In the genomic region with DNA sequence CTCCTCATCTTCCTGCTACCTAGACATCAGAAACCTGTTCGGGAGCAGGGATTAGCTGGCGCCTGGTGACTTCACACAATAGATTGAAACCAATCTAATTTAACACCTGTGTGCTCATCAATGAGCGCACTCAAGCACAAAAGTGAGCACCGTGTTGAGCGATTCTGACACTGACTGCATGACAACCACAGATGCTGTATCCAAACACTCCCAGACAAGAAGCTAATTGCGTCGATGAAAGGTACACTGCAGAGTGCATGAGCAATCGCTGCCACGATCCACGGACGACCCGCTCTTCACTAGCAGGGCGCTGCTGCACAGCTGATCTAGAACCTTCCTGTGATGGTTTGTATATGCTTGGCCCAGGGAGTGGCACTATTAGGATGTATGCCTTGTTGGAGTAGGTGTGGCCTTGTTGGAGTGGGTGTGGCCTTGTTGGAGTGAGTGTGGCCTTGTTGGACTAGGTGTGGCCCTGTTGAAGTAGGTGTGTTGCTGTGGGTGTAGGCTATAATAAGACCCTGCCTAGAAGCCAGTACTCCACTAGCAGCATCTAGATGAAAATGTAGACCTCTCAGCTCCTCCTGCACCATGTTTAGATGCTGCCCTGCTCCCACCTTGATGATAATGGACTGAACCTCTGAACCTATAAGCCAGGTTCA, we compare ENCODE assay signal across 11 mouse cellular contexts.
A peak's percentile ranks its signal among the peaks of the same experiment; 100 is the strongest.
DNase-seq lines count a peak whose midpoint lies in the region; ATAC-seq lines count a peak whose summit lies in the region.
"Had no signal": no experiment of that assay in that cellular context is flagged by ENCODE, and none has a peak within 500 bp of the region (broad histone marks: within the 10 kb centered on the region; RNA-seq: fewer than 3 reads in every experiment).

No protein-coding gene starts in this region.

- WGBS in hindbrain, embryonic 13.5 days = 64% methylated on average over 13 of the region's 13 CpGs
- WGBS in hindbrain, embryonic 11.5 days = 83% methylated on average over 13 of the region's 13 CpGs
- WGBS in forebrain, embryonic 15.5 days = 22% methylated on average over 13 of the region's 13 CpGs
- WGBS in midbrain, embryonic 15.5 days = 37% methylated on average over 13 of the region's 13 CpGs

- H3K4me3 ChIP-seq in hindbrain, embryonic 13.5 days = no peak overlapping the region
- H3K4me3 ChIP-seq in hindbrain, embryonic 11.5 days (ENCODE audit: low read depth, low read length) = no peak overlapping the region
- no peak overlapping the region for H3K4me3 ChIP-seq in forebrain, embryonic 15.5 days
- H3K4me3 ChIP-seq in midbrain, embryonic 15.5 days = no peak overlapping the region

- H3K36me3 ChIP-seq in hindbrain, embryonic 13.5 days = no peaks in the 10 kb centered on the region
- no peaks in the 10 kb centered on the region for H3K36me3 ChIP-seq in hindbrain, embryonic 11.5 days (ENCODE audit: control insufficient read depth, insufficient read depth, low read length)
- H3K36me3 ChIP-seq in forebrain, embryonic 15.5 days = no peaks in the 10 kb centered on the region
- H3K36me3 ChIP-seq in midbrain, embryonic 15.5 days (replicated peaks) = no peaks in the 10 kb centered on the region

- no peak overlapping the region for H3K9ac ChIP-seq in hindbrain, embryonic 13.5 days
- no peak overlapping the region for H3K9ac ChIP-seq in hindbrain, embryonic 11.5 days (ENCODE audit: low read depth, low read length)
- no peak overlapping the region for H3K9ac ChIP-seq in forebrain, embryonic 15.5 days (replicated peaks)
- H3K9ac ChIP-seq in midbrain, embryonic 15.5 days = no peak overlapping the region

- H3K27ac ChIP-seq in hindbrain, embryonic 13.5 days = peak overlapping the region; percentile 62
- no peak overlapping the region for H3K27ac ChIP-seq in hindbrain, embryonic 11.5 days (ENCODE audit: low read depth, low read length)
- 0 out of 2 replicates have a peak overlapping the region, but pooled peaks have one; percentile 17 for H3K27ac ChIP-seq in forebrain, embryonic 15.5 days (replicated peaks)
- peak overlapping the region; percentile 48 for H3K27ac ChIP-seq in midbrain, embryonic 15.5 days

- H3K9me3 ChIP-seq in hindbrain, embryonic 13.5 days = no peaks in the 10 kb centered on the region
- H3K9me3 ChIP-seq in hindbrain, embryonic 11.5 days (ENCODE audit: control insufficient read depth, low read length) = no peaks in the 10 kb centered on the region
- no peaks in the 10 kb centered on the region for H3K9me3 ChIP-seq in forebrain, embryonic 15.5 days
- H3K9me3 ChIP-seq in midbrain, embryonic 15.5 days = no peaks in the 10 kb centered on the region

- no peaks in the 10 kb centered on the region for H3K27me3 ChIP-seq in hindbrain, embryonic 13.5 days
- no peaks in the 10 kb centered on the region for H3K27me3 ChIP-seq in hindbrain, embryonic 11.5 days (ENCODE audit: control insufficient read depth, insufficient read depth, low read length)
- no peaks in the 10 kb centered on the region for H3K27me3 ChIP-seq in forebrain, embryonic 15.5 days
- H3K27me3 ChIP-seq in midbrain, embryonic 15.5 days (replicated peaks) = no peaks in the 10 kb centered on the region

- peak; percentile 49; the same call in 1 of the 2 replicates for ATAC-seq in hindbrain, embryonic 13.5 days (ENCODE audit: low FRiP score)
- no peak for ATAC-seq in hindbrain, embryonic 11.5 days (ENCODE audit: low FRiP score)
- peak; percentile 71 for ATAC-seq in forebrain, embryonic 15.5 days (replicated peaks)
- ATAC-seq in midbrain, embryonic 15.5 days (replicated peaks) = peak; percentile 58

- DNase-seq in hindbrain, embryonic 11.5 days (ENCODE audit: low spot score) = no peak
- peak; percentile 63 for DNase-seq in R1 (ENCODE audit: low read depth, low spot score)
- DNase-seq in frontal cortex, postnatal 14 days (ENCODE audit: low spot score in 2 of 2) = no peak
- no peak for DNase-seq in layer of hippocampus, postnatal 10 days (ENCODE audit: low spot score in 2 of 2)
- no peak for DNase-seq in gastrocnemius, postnatal 4 days (ENCODE audit: low spot score in 2 of 2)
- DNase-seq: adrenal gland, postnatal 36 days; cerebellum, adult 9-10 months; thymus, postnatal 4 days had no signal

- no peak overlapping the region for H3K4me2 ChIP-seq in hindbrain, embryonic 13.5 days
- no peak overlapping the region for H3K4me2 ChIP-seq in hindbrain, embryonic 11.5 days (replicated peaks; ENCODE audit: low read depth, low read length)
- no peak overlapping the region for H3K4me2 ChIP-seq in forebrain, embryonic 15.5 days (replicated peaks)
- no peak overlapping the region for H3K4me2 ChIP-seq in midbrain, embryonic 15.5 days

- H3K4me1 ChIP-seq in hindbrain, embryonic 13.5 days (replicated peaks) = peaks cover 60% of the 10 kb centered on the region
- H3K4me1 ChIP-seq in hindbrain, embryonic 11.5 days (replicated peaks; ENCODE audit: control insufficient read depth, insufficient read depth, low read length) = no peaks in the 10 kb centered on the region
- H3K4me1 ChIP-seq in forebrain, embryonic 15.5 days = peaks cover 21% of the 10 kb centered on the region
- H3K4me1 ChIP-seq in midbrain, embryonic 15.5 days = peaks cover 26% of the 10 kb centered on the region
